Mouse (Mus musculus) bone marrow, adult 2 months (tissue): Measurements from ENCODE around the gene Olfr584.

Experiments
- CTCF ChIP-seq: fragments of 200-500 bp; IDR thresholded peaks from 2 replicates; pipeline ENCODE4 v1.5.1; 2011; ENCODE audit warnings: low read length, control low read depth; ENCODE audit not compliant: control insufficient read depth, insufficient read depth
- POLR2A ChIP-seq: fragments of 200-500 bp; IDR thresholded peaks from 2 replicates; pipeline ENCODE4 v1.6.1; 2011; ENCODE audit warnings: low read depth, mild to moderate bottlenecking, control low read depth, low read length, borderline replicate concordance; ENCODE audit not compliant: control insufficient read depth

DNA sequence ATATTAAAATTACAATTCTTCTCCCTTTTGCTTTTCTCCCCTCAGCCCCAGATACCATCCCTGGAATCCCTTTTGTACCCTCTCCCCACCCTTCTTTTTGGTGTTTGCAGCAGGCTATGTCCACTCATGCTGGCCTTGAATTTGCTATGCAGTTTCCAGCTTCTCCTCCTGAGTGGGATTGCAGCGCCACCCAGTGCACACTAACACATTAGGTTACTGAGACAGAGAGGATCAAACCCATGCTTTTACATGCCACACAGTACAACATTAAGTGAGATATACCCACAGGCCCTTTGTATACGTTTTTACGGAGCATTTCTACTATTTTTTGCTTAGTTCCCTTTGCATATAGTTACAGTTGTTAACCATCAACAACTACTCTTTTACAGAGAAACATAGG lies 37.7 kb downstream of the Olfr584 start:
- no peak for TF ChIP-seq POLR2A
- no peak for TF ChIP-seq CTCF
